Mouse (Mus musculus) liver, adult 10 weeks (tissue): ENCODE data around the gene Pagr1a. TPM values are rescaled to one million over a fixed set of nuclear protein-coding genes. Genes with fewer than 3 reads are reported as not detected.

ENCODE experiments used
- polyA plus RNA-seq: library from polyadenylated mRNA; stranded (reverse); fragments of 350-450 nt; fragmentation: Illumina TruSeq; extraction: RNeasy Lipid Tissue Mini Kit (QIAGEN cat#74804); gene quantifications from one replicate; pipeline ENCODE4 v1.2.3, GENCODE M21; 2014; ENCODE audit warnings: low read depth, low replicate concordance

Gene Pagr1a
- polyA plus RNA-seq, result not detected

GRCm38 (mm10) chr7:127016971-127017949 is at the start of gene Pagr1a:
Gene Pagr1a (minus strand): TSS chr7:127017352.

GRCm38 (mm10) chr7:127041851-127042672 is 24.9 kb upstream of the Pagr1a start, which contains the start of gene Kif22:
Gene Kif22 (minus strand): TSS chr7:127042471.

GRCm38 (mm10) chr7:127026984-127027726 is 10.0 kb upstream of the Pagr1a start, which contains the start of gene Maz:
Gene Maz (minus strand): TSS chr7:127027037.

GRCm38 (mm10) chr7:127020901-127021562 is 3.9 kb upstream of the Pagr1a start, which contains the start of the genes Gm42742 and Prrt2:
Gene Gm42742 (minus strand): TSS chr7:127021097.
Gene Prrt2 (minus strand): TSS chr7:127021211.

GRCm38 (mm10) chr7:127016481-127016485 is 869 bp downstream of the Pagr1a start, which contains the start of gene Pagr1b:
Gene Pagr1b (minus strand): TSS chr7:127016484.

DNA sequence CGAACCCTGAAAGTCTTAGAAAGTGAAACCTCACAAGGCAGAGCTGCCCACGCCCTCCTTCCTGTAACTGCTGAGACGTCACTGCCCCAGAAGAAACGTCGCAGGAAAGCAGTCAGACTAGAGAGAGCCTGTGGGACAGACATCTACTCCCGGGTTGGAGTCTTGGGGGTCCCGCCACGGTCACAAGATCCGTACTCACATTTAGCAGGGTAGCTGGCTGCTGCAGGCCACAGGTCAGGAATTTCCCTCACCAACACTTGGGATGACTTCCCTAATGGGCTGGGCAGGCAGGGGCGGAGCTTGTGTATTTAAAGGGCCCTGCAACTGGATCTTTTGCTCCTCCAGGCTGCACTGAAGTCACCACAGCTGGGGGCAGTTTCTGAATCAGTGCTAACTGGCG is 2.8 kb downstream of the Pagr1a start, which contains the start of gene Mvp:
Gene Mvp, minus strand, starts transcription at position 302 of the 400 bp plus-strand sequence.

DNA sequence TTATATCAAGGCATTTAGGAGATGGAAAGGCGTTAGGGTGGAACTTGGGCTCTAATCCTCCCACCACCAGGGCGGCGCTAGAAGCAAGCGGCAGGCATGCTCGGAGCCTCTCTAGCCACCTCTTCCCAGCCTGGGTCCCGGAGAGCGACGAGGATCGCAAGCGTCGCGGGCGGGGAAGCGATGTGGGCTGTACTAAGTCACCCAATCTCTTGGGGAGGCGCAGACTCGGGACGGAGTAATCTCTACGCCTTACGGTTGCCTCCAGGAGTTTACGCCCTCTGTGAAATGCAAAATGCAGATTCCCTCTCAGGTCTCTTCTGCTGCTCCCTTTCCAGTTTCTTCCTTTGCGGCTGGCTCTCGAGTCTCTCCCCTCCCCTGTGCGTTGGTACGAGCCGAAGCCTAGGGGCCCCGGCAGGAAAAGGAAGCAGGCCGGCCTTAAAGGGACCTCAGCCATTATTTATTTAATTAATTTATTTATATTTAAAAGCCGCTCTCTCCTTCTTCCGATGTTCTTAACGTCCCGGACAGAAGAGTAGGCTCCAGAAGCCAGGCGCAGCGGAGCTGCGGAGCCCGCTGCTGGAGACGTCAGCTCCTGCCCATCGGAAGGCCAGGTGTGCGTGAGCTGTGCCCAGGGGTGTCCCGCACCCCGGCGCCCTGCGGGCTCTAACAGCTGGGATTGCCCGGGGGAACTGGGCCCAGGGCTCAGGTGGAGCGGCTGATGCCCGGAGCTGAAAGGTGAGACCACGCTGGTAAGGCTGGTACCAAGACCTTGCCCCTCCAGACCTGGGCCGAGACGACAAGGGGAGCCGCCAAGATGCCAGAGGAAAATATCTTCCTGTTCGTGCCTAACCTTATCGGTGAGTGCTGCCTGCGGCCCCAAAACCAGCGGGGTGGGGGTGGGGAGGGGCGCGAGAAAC is 40.9 kb downstream of the Pagr1a start, which contains the start of gene Cdiptos:
Gene Cdiptos, minus strand, starts transcription at position 149 of the 917 bp plus-strand sequence.

GRCm38 (mm10) chr7:126975893-126975949 is 41.4 kb downstream of the Pagr1a start, which contains the start of gene Cdipt:
Gene Cdipt (plus strand): TSS chr7:126975914.

Other genes with a start within 250 kb of the Pagr1a start
- gene Ypel3, start 240.4 kb downstream of the Pagr1a start, polyA plus RNA-seq, result 10.0 TPM
- gene Tbx6, start 235.9 kb downstream of the Pagr1a start, polyA plus RNA-seq, result not detected
- 19.8 TPM for gene Ppp4c, start 224.9 kb downstream of the Pagr1a start, polyA plus RNA-seq
- gene Fam57b, start 219.7 kb downstream of the Pagr1a start, polyA plus RNA-seq, result not detected
- not detected for gene 4930451I11Rik, start 185.7 kb downstream of the Pagr1a start, polyA plus RNA-seq
- not detected for gene Doc2a, start 169.9 kb downstream of the Pagr1a start, polyA plus RNA-seq
- gene Hirip3, start 155.4 kb downstream of the Pagr1a start, polyA plus RNA-seq, result 3.6 TPM
- 4.8 TPM for gene Ino80e, start 155.0 kb downstream of the Pagr1a start, polyA plus RNA-seq
- 3.4 TPM for gene Taok2, start 132.6 kb downstream of the Pagr1a start, polyA plus RNA-seq
- 16.3 TPM for gene Tmem219, start 94.4 kb downstream of the Pagr1a start, polyA plus RNA-seq
- 1.7 TPM for gene Kctd13, start 88.5 kb downstream of the Pagr1a start, polyA plus RNA-seq
- not detected for gene Asphd1, start 67.8 kb downstream of the Pagr1a start, polyA plus RNA-seq
- not detected for gene Sez6l2, start 66.8 kb downstream of the Pagr1a start, polyA plus RNA-seq
- gene Cdipt, start 41.4 kb downstream of the Pagr1a start, polyA plus RNA-seq, result 7.8 TPM
- not detected for gene Cdiptos, start 41.3 kb downstream of the Pagr1a start, polyA plus RNA-seq
- gene Mvp, start 2.7 kb downstream of the Pagr1a start, polyA plus RNA-seq, result 0.53 TPM
- gene Pagr1b, start 868 bp downstream of the Pagr1a start, polyA plus RNA-seq, result 1.3 TPM
- 0.53 TPM for gene Gm42742, start 3.7 kb upstream of the Pagr1a start, polyA plus RNA-seq
- gene Prrt2, start 3.9 kb upstream of the Pagr1a start, polyA plus RNA-seq, result not detected
- 12.5 TPM for gene Maz, start 9.7 kb upstream of the Pagr1a start, polyA plus RNA-seq
- gene Kif22, start 25.1 kb upstream of the Pagr1a start, polyA plus RNA-seq, result not detected
- gene Zg16, start 70.0 kb upstream of the Pagr1a start, polyA plus RNA-seq, result not detected
- 0.45 TPM for gene AI467606, start 74.0 kb upstream of the Pagr1a start, polyA plus RNA-seq
- 50.0 TPM for gene Qprt, start 104.9 kb upstream of the Pagr1a start, polyA plus RNA-seq
- gene Spn, start 120.5 kb upstream of the Pagr1a start, polyA plus RNA-seq, result 0.13 TPM
- 7.0 TPM for gene Cd2bp2, start 178.7 kb upstream of the Pagr1a start, polyA plus RNA-seq
- 2.4 TPM for gene Tbc1d10b, start 191.1 kb upstream of the Pagr1a start, polyA plus RNA-seq
- gene Mylpf, start 191.5 kb upstream of the Pagr1a start, polyA plus RNA-seq, result not detected
- 0.50 TPM for gene Zfp553, start 215.7 kb upstream of the Pagr1a start, polyA plus RNA-seq
- gene Sept1, start 215.8 kb upstream of the Pagr1a start, polyA plus RNA-seq, result not detected
- not detected for gene Zfp771, start 226.9 kb upstream of the Pagr1a start, polyA plus RNA-seq
- 2.3 TPM for gene Dctpp1, start 243.4 kb upstream of the Pagr1a start, polyA plus RNA-seq